Mouse (Mus musculus): ENCODE measurements around the gene BC034090.

GRCm38 (mm10) chr1:155178192-155178924 lies 65.9 kb downstream of the BC034090 start:
- no peak for TF ChIP-seq POLR2A (IDR thresholded peaks at IDR 0.05; ENCODE audit: borderline replicate concordance, extremely low read depth, low read depth, low read length)
- TF ChIP-seq CTCF (IDR thresholded peaks at IDR 0.05; ENCODE audit: insufficient read depth, low read length) = no peak

Measured in lung, adult 2 months (tissue).